ENCODE assay signal across 24 mouse cellular contexts in genomic region chr2:160780154-160780833, GRCm38 (mm10). TPM values are rescaled to one million over a fixed set of nuclear protein-coding genes. Genes with fewer than 3 reads are reported as not detected.
A peak's percentile ranks its signal among the peaks of the same experiment; 100 is the strongest.
DNase-seq lines count a peak whose midpoint lies in the region; ATAC-seq and TF ChIP-seq lines count a peak whose summit lies in the region.
"Had no signal": no experiment of that assay in that cellular context is flagged by ENCODE, and none has a peak within 500 bp of the region (broad histone marks: within the 10 kb centered on the region; RNA-seq: fewer than 3 reads in every experiment).

No protein-coding gene starts in this region.

- no peak for DNase-seq in layer of hippocampus, adult 2 months (ENCODE audit: low spot score in 2 of 2)
- no peak for DNase-seq in layer of hippocampus, postnatal 25 days (ENCODE audit: extremely low spot score in 1 of 2, low spot score in 1 of 2)
- no peak for DNase-seq in cerebellum, adult 8-10 months
- no peak for DNase-seq in ovary, postnatal 36 days (ENCODE audit: low spot score)
- DNase-seq: adrenal gland, adult 8-10 months; gastrocnemius, adult 2 months; gastrocnemius, postnatal 36 days; heart, postnatal 14 days; kidney, postnatal 14 days; lung, embryonic 14.5 days; lung, postnatal 14 days; right cerebral cortex, adult 18-20 months had no signal

- no peak overlapping the region for H3K4me3 ChIP-seq in layer of hippocampus, adult 2 months
- H3K4me3 ChIP-seq: erythroblast, embryonic 14.5 days; gastrocnemius, adult 2 months; left cerebral cortex, adult 2 months; limb, embryonic 12.5 days; liver, embryonic 15.5 days; megakaryocyte, embryonic 14.5 days; midbrain, embryonic 13.5 days had no signal

- ATAC-seq in CD4-positive, CD25-positive, alpha-beta regulatory T cell, adult 4 months: peak; percentile 65
- peak; percentile 57 for ATAC-seq in common myeloid progenitor, adult 5-6 weeks (replicated peaks; ENCODE audit: low read depth, poor library complexity, severe bottlenecking)
- peak; percentile 47 for ATAC-seq in megakaryocyte progenitor cell, adult 5-6 weeks (replicated peaks; ENCODE audit: poor library complexity)
- ATAC-seq: forebrain, embryonic 16.5 days; hindbrain, embryonic 16.5 days; intestine, postnatal 0 days; midbrain, embryonic 13.5 days had no signal

- H3K27ac ChIP-seq in layer of hippocampus, adult 2 months: peak overlapping the region; percentile 52; the same call in 1 of the 2 replicates
- H3K27ac ChIP-seq: gastrocnemius, adult 2 months; left cerebral cortex, adult 2 months; limb, embryonic 12.5 days; liver, embryonic 15.5 days; midbrain, embryonic 13.5 days had no signal

- TF ChIP-seq CTCF in layer of hippocampus, adult 2 months (conservative IDR thresholded peaks at IDR 0.05): no peak

RNA-seq across cellular contexts. Expression of gene Plcg1, which starts 49.2 kb away (rescaled TPM):
- total RNA-seq in layer of hippocampus, adult 2 months (2021): 100 to 1,000 TPM; 103 to 108 TPM
- 10 to 100 TPM; 95.9 to 96.4 TPM for total RNA-seq in layer of hippocampus, postnatal 25 days (2021)
- 10 to 100 TPM; 56.4 to 66.8 TPM for polyA plus RNA-seq in CD4-positive, CD25-positive, alpha-beta regulatory T cell, adult 4 months (2017; shearing (Covaris generic))
- 35.5 and 41.5 TPM in 2 replicates for total RNA-seq in common myeloid progenitor, adult 5-6 weeks (2017)
- total RNA-seq in megakaryocyte progenitor cell, adult 5-6 weeks (2015): 5.8 and 9.7 TPM in 2 replicates
- 19.5 and 24.5 TPM in 2 replicates for total RNA-seq in megakaryocyte progenitor cell, adult 5-6 weeks (2017)
